Mouse (Mus musculus): ENCODE results near the gene Gm6169. TPM values are rescaled to one million over a fixed set of nuclear protein-coding genes. Genes with fewer than 3 reads are reported as not detected.

Gene Gm6169
- polyA plus RNA-seq, 1 experiment from 2014 or later, result 0.68 TPM

Other genes with a start within 250 kb of the Gm6169 start
- gene Gcnt4, start 174.5 kb downstream of the Gm6169 start, polyA plus RNA-seq (2016; fragmentation: Nextera tagmentation; extraction: Ambion mirVana), result 0.24 and 0.31 TPM in 2 replicates
- not detected in 2 replicates for gene 1700029F12Rik, start 64.9 kb downstream of the Gm6169 start, polyA plus RNA-seq (2016; fragmentation: Nextera tagmentation; extraction: Ambion mirVana)
- gene Fam169a, start 32.0 kb downstream of the Gm6169 start, polyA plus RNA-seq (2016; fragmentation: Nextera tagmentation; extraction: Ambion mirVana), result 15.8 and 16.2 TPM in 2 replicates
- gene Gfm2, start 38.7 kb upstream of the Gm6169 start, polyA plus RNA-seq (2016; fragmentation: Nextera tagmentation; extraction: Ambion mirVana), result 39.9 and 40.2 TPM in 2 replicates
- 52.4 and 57.3 TPM in 2 replicates for gene Nsa2, start 38.7 kb upstream of the Gm6169 start, polyA plus RNA-seq (2016; fragmentation: Nextera tagmentation; extraction: Ambion mirVana)
- gene Hexb, start 99.1 kb upstream of the Gm6169 start, polyA plus RNA-seq (2016; fragmentation: Nextera tagmentation; extraction: Ambion mirVana), result 29.2 and 30.1 TPM in 2 replicates
- gene Enc1, start 141.9 kb upstream of the Gm6169 start, polyA plus RNA-seq (2016; fragmentation: Nextera tagmentation; extraction: Ambion mirVana), result 28.8 and 35.3 TPM in 2 replicates